Mouse (Mus musculus): ENCODE data around the gene Gm21746. TPM values are rescaled to one million over a fixed set of nuclear protein-coding genes. Genes with fewer than 3 reads are reported as not detected.
"Not testable (repeated sequence)": the region's sequence is repeated elsewhere in the genome, so short reads cannot be mapped to it uniquely, and the experiment has no call there.

Gm21746 gene
- polyA plus RNA-seq (2012; fragmentation: generic; extraction: Trizol) = not detected

GRCm38 (mm10) chrY:6237895-6238294, at the start of gene Gm21746:
TSS of gene Gm21746 (minus strand) at chrY:6237995.
- H3K36me3 ChIP-seq (ENCODE audit: control insufficient read depth, insufficient read depth); H3K4me3 ChIP-seq; H3K27me3 ChIP-seq (ENCODE audit: control insufficient read depth, insufficient read depth, insufficient read length); H3ac ChIP-seq (ENCODE audit: control insufficient read depth, insufficient read length); H3K79me2 ChIP-seq (ENCODE audit: control insufficient read depth, insufficient read depth); H3K4me2 ChIP-seq (ENCODE audit: low read depth): not testable (repeated sequence)

GRCm38 (mm10) chrY:6266798-6267197, 29.0 kb upstream of the Gm21746 start, which contains the start of gene Gm20873:
TSS of gene Gm20873 (plus strand) at chrY:6267098.
- not testable (repeated sequence) for H3K36me3 ChIP-seq (ENCODE audit: control insufficient read depth, insufficient read depth); H3K4me2 ChIP-seq (ENCODE audit: low read depth); H3K4me3 ChIP-seq; H3K79me2 ChIP-seq (ENCODE audit: control insufficient read depth, insufficient read depth); H3ac ChIP-seq (ENCODE audit: control insufficient read depth, insufficient read length); H3K27me3 ChIP-seq (ENCODE audit: control insufficient read depth, insufficient read depth, insufficient read length)

Other genes starting within 250 kb of the Gm21746 start
- not detected for gene Gm20873, start 29.1 kb upstream of the Gm21746 start, polyA plus RNA-seq (2012; fragmentation: generic; extraction: Trizol)